Mouse (Mus musculus): ENCODE data around the gene Ddx60. TPM values are rescaled to one million over a fixed set of nuclear protein-coding genes. Genes with fewer than 3 reads are reported as not detected.
A peak's percentile ranks its signal among the peaks of the same experiment; 100 is the strongest.

Ddx60 gene
- total RNA-seq, 1 experiment from 2014 or later: 13.2 TPM

- no peak for ATAC-seq (replicated peaks; ENCODE audit: low read depth, poor library complexity, severe bottlenecking)
These were observed 57.1 kb downstream of the Ddx60 start for GRCm38 (mm10) chr8:61984941-61985340.

- no peak for ATAC-seq (replicated peaks; ENCODE audit: low read depth, poor library complexity, severe bottlenecking)
These were observed 58.0 kb downstream of the Ddx60 start for GRCm38 (mm10) chr8:61985703-61986475.

- no peak for ATAC-seq (replicated peaks; ENCODE audit: low read depth, poor library complexity, severe bottlenecking)
These were observed 61.6 kb downstream of the Ddx60 start for GRCm38 (mm10) chr8:61989464-61989863.

- ATAC-seq (replicated peaks; ENCODE audit: low read depth, poor library complexity, severe bottlenecking): no peak
These were observed 64.9 kb downstream of the Ddx60 start for GRCm38 (mm10) chr8:61992796-61993195.

GRCm38 (mm10) chr8:61997125-61997524 lies 69.2 kb downstream of the Ddx60 start:
- no peak for ATAC-seq (replicated peaks; ENCODE audit: low read depth, poor library complexity, severe bottlenecking)

- ATAC-seq (replicated peaks; ENCODE audit: low read depth, poor library complexity, severe bottlenecking): 0 out of 2 replicates have a peak, but pooled peaks have one; percentile 39
These were observed 86.3 kb downstream of the Ddx60 start for GRCm38 (mm10) chr8:62014166-62014565.

GRCm38 (mm10) chr8:62014582-62014981 lies 86.7 kb downstream of the Ddx60 start:
- ATAC-seq (replicated peaks; ENCODE audit: low read depth, poor library complexity, severe bottlenecking): no peak

- ATAC-seq (replicated peaks; ENCODE audit: low read depth, poor library complexity, severe bottlenecking): no peak
These were observed 106.5 kb downstream of the Ddx60 start for GRCm38 (mm10) chr8:62034351-62034750.

- peak; percentile 82 for ATAC-seq (replicated peaks; ENCODE audit: low read depth, poor library complexity, severe bottlenecking)
These were observed 118.9 kb downstream of the Ddx60 start for GRCm38 (mm10) chr8:62046809-62047208.

GRCm38 (mm10) chr8:62060357-62060756 lies 132.5 kb downstream of the Ddx60 start:
- no peak for ATAC-seq (replicated peaks; ENCODE audit: low read depth, poor library complexity, severe bottlenecking)

- no peak for ATAC-seq (replicated peaks; ENCODE audit: low read depth, poor library complexity, severe bottlenecking)
These were observed 140.4 kb downstream of the Ddx60 start for GRCm38 (mm10) chr8:62068305-62068704.

GRCm38 (mm10) chr8:62080195-62080802 lies 152.4 kb downstream of the Ddx60 start:
- peak; percentile 68 for ATAC-seq (replicated peaks; ENCODE audit: low read depth, poor library complexity, severe bottlenecking)

GRCm38 (mm10) chr8:62081804-62082203 lies 153.9 kb downstream of the Ddx60 start:
- ATAC-seq (replicated peaks; ENCODE audit: low read depth, poor library complexity, severe bottlenecking): no peak

Other genes with a start within 250 kb of the Ddx60 start
- gene Palld, start 25.4 kb upstream of the Ddx60 start, total RNA-seq (2017): 0.46 and 0.58 TPM in 2 replicates
- not detected in 2 replicates for gene Anxa10, start 195.1 kb downstream of the Ddx60 start, total RNA-seq (2017)